Mouse (Mus musculus): Measurements from ENCODE around the gene Aspn.
"Not testable (repeated sequence)": the region's sequence is repeated elsewhere in the genome, so short reads cannot be mapped to it uniquely, and the experiment has no call there.

Gene Aspn

GRCm38 (mm10) chr13:49586062-49586461, 41.8 kb downstream of the Aspn start:
- DNase-seq: no peak

DNA sequence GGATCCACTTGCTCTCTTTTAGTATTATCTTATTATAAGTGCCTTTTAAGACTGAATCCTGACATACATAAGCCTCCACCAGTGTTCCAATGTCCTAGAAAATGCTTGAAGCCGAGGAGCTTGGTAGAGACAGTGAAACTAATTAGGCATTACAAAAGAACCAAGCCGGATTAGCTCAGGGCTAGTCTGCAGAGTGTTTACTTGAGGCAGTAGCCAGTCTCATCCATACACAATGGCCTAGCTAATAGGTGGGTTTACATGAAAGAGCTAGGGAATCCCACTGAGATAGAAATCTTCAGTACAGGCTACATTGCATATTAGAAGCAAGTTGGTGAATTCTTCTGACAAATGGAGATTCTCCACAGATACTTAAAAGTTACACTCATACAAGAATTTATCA, 58.3 kb downstream of the Aspn start:
- not testable (repeated sequence) for DNase-seq

GRCm38 (mm10) chr13:49603603-49604002, 59.4 kb downstream of the Aspn start:
- DNase-seq: no peak

GRCm38 (mm10) chr13:49607714-49608113, 63.5 kb downstream of the Aspn start, which contains the start of gene Ogn:
Gene Ogn (plus strand): TSS chr13:49608046.
- DNase-seq: no peak

DNA sequence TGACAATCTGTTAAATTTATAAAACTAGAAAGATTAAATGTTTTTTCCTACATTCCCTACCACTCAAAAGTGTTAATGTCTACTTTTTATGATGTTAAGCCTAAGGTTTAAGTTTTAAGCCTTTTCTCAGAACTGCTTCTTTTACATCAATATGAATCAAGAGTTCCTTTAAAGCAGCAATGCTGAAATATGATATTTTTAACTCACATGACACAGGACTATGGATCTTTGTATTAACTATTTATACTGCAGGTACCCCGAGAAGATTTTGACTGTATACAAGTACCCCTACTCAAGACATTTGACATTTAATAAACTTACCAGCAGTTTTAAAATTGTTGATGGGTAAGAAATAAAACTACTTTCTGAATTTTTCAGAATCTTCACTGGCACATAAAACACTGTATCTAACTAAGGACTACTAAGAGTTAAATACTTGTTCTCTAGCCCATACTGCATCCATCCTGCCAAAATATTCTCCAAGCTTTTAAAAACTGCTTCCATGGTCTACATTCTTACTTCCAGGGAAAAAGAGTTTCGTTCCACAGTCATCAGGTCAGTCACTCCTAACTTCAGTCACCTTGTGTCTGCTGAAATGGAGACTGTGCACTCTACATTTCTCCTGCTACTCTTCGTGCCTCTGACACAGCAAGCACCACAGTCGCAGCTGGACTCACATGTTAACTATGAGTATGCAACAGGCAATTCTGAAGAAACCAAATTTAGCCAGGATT, 64.5 kb downstream of the Aspn start:
- no peak for DNase-seq

- no peak for DNase-seq
These were observed 72.8 kb downstream of the Aspn start for GRCm38 (mm10) chr13:49617021-49617420.

Measured in right cerebral cortex, postnatal 4 days (tissue).